Mouse (Mus musculus) gastrocnemius, adult 18-20 months (tissue): ENCODE measurements at regions not wholly inside any gene's neighbourhood (a gene's known extent, or its start where the extent isn't known, plus 50 kb on each side); places are given as distances from the start of the nearest gene placed in this dataset.
"Not testable (repeated sequence)": the region's sequence is repeated elsewhere in the genome, so short reads cannot be mapped to it uniquely, and the experiment has no call there.

ENCODE experiments used
- DNase-seq: peaks from one replicate; pipeline ENCODE4 v3.0.0; 2021; ENCODE audit warnings: low spot score

- no peak for DNase-seq
These were observed 116.8 kb upstream of the Mettl4 start for GRCm38 (mm10) chr17:94866630-94867029.

DNA sequence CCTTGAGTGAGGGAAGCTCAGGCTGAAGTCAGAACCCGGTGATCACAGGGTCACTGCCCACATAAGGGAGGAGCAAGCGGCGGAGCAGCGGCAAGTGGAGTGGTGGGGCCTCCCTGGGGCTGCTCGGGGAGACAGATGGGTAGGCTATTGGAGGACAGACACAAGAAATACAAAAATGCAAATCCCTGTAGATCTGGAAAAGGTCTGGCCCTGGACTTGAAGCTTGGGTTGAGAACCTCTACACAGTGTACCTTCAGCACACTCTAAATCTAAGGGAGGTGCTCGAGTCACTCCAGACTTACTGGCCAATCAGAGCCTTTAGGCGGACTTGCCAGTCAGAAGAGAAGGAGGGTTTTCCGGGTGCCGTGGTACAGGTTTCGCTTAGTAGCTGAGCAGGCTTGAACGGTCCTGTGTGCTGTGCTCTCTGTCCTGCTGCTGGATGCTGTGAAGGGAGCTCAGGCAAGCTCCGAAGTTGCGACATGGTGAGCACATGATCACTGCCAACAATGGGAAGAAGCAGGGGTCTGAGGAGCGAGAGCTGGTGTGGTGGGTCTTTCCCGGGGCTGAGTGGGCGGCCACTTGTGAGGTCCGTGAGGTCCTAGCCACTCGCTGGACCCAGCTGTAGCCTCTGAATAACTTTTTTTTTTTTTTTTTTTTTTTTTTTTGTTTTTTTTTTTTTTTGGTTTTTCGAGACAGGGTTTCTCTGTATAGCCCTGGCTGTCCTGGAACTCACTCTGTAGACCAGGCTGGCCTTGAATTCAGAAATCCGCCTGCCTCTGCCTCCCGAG, 114.9 kb upstream of the Mettl4 start:
- DNase-seq: peak; percentile 49

- DNase-seq: not testable (repeated sequence)
These were observed 104.9 kb upstream of the Mettl4 start for GRCm38 (mm10) chr17:94854698-94855097.

GRCm38 (mm10) chr17:94834446-94835117, 84.8 kb upstream of the Mettl4 start:
- DNase-seq: peak; percentile 78

DNA sequence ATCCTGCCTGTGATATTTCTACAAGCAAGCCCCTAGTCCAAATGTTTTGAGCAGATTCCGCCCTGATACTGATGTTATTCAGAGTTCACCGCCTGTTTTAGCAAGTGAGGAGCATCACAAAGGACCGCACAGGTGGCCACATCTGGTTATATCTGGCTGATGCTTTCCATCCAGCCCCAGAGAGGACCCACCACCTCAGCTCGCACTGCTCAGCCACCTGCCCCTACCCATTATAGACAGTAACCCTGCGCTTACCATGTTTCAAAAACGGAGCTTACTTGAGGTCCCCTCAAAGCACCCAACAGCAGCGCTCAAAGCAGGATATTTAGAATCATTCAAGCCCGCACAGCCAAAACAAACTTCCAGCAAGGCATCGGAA, 84.2 kb upstream of the Mettl4 start:
- DNase-seq: not testable (repeated sequence)

DNA sequence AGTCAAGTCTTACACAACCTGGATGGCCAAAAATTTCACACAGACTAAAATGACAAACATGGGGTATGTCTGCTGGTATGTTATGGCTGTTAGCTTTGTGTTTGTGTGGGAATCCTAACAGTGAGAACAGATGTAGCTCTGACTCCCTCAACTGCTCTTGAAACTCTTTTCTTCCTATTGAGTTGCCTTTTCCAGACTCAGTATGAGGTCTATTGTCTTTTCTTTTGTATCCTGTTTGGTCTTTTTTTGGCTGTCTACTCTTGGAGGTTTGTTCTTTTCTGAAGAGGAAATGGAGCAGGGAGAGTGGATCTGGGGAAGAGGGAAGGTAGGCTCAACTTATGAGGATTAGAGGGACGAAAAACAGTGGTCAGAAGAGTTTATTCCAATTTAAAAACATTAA, 76.6 kb upstream of the Mettl4 start:
- DNase-seq: not testable (repeated sequence)

- DNase-seq: no peak
These were observed 58.9 kb upstream of the Mettl4 start for GRCm38 (mm10) chr17:94808758-94809157.
